Mouse (Mus musculus) kidney, adult 2 months (tissue): ENCODE measurements at regions not wholly inside any gene's neighbourhood (a gene's known extent, or its start where the extent isn't known, plus 50 kb on each side); places are given as distances from the start of the nearest gene placed in this dataset.

Experiments used
- DNase-seq: peaks from one replicate; pipeline ENCODE4 v3.0.0; 2021
- H3K27ac ChIP-seq: fragments of 200-500 bp; 2 replicates; pipeline ENCODE4 v1.5.1; 2012; ENCODE audit warnings: low read depth, low read length, control low read depth, inconsistent platforms; ENCODE audit not compliant: insufficient read depth
- H3K27me3 ChIP-seq: fragments of 200-500 bp; replicated peaks from 2 replicates; pipeline ENCODE4 v1.6.1; 2012; ENCODE audit warnings: mild to moderate bottlenecking, moderate library complexity, low read length, inconsistent platforms; ENCODE audit not compliant: control insufficient read depth, insufficient read depth
- H3K36me3 ChIP-seq: fragments of 200-500 bp; 2 replicates; pipeline ENCODE4 v1.6.1; 2012; ENCODE audit warnings: mild to moderate bottlenecking, moderate library complexity, low read length, inconsistent platforms; ENCODE audit not compliant: control insufficient read depth, insufficient read depth
- H3K4me1 ChIP-seq: fragments of 200-500 bp; 2 replicates; pipeline ENCODE4 v1.6.1; 2011; ENCODE audit warnings: low read length; ENCODE audit not compliant: control insufficient read depth, insufficient read depth
- H3K4me3 ChIP-seq: fragments of 200-500 bp; 2 replicates; pipeline ENCODE4 v1.5.1; 2011; ENCODE audit warnings: mild to moderate bottlenecking, low read depth, low read length, control low read depth; ENCODE audit not compliant: insufficient read depth
- CTCF ChIP-seq: fragments of 200-500 bp; conservative IDR thresholded peaks from 2 replicates; pipeline ENCODE4 v1.5.1; 2011; ENCODE audit warnings: low read depth, mild to moderate bottlenecking, control low read depth, low read length, moderate library complexity, mixed read lengths; ENCODE audit not compliant: insufficient read depth, insufficient read length
- POLR2A ChIP-seq: fragments of 200-500 bp; IDR thresholded peaks from one replicate; pipeline ENCODE4 v1.6.1; 2011; ENCODE audit warnings: low read depth, low read length, control low read depth
- whole genome bisulfite sequencing: fragments of 180-500 bp; shearing (Covaris S2); methylation state at CpG from one replicate; pipeline ENCODE4 v1.1.7; 2018; 5-methylcytosine and 5-hydroxymethylcytosine counted together

DNA sequence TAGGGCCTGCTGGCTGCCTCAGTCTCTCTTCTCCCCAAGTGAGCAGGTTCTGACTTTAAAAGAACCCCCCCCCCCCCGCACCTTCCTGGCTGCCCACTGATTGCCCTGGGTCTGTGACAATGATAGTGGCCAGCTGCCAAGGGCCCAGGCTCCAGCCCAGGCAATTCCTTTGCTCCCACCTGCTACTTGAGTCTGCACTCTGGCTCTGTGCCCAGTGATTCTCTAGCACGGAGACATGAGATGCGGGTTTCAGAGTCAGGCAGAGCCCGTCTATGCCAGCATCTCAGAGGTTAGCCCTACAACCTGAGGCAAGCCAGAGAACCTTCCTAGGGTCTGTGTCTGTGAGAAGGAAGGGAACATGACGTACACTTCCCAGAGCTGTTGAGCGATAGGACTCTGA is 112.2 kb downstream of the Gm525 start:
- 44% methylated on average over 6 of the region's 6 CpGs for WGBS
- Histone ChIP-seq H3K36me3 (no peaks in the 10 kb centered on the region), H3K27me3 (no peaks in the 10 kb centered on the region), H3K27ac (no peak overlapping the region), H3K4me3 (no peak overlapping the region), H3K4me1 (no peaks in the 10 kb centered on the region; the same call in 1 of the 2 replicates)
- peak; percentile 31 for DNase-seq
- TF ChIP-seq POLR2A, result no peak

DNA sequence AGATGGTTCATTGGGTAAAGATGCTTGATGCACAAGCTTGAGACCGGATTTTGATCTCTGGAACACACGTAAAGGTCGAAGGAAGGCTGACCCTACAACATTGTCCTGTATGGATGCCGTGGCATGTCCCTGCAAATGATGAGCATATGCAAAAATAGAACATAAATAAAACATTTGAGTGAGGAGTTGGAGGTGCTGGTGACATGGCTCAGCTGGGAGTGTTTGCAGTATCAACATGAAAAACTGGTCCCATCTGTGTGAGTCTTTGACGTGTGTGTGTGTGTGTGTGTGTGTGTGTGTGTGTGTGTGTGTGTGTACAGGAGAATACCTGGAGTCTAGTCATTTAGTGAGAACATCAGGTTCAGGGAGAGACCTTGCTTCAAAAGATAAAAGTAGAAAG is 107.8 kb downstream of the Gm525 start:
- WGBS, result 82% methylated on average over 5 of the region's 5 CpGs
- no peak for DNase-seq
- Histone ChIP-seq H3K4me3 (no peak overlapping the region), H3K27ac (no peak overlapping the region), H3K36me3 (no peaks in the 10 kb centered on the region), H3K27me3 (no peaks in the 10 kb centered on the region), H3K4me1 (no peaks in the 10 kb centered on the region)
- TF ChIP-seq CTCF (no peak), POLR2A (no peak)

DNA sequence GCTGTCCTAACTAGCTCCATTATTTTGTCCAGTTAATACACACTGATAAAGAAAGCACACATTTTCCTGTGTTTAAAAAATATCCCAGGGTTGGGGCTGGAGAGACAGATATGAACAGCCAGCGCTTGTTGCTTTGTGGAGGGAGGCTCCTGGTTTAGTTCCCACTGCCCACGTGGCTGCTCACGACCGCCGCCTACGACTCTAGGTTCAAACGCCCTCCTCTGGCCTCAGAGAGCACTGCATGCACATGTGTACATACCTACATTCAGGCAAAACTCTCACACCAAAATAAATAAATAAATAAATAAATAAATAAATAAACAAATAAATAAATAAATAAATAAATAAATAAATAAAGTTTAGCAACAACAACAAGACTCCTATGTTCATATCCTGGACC is 104.8 kb downstream of the Gm525 start:
- Histone ChIP-seq H3K4me1 (no peaks in the 10 kb centered on the region), H3K27ac (no peak overlapping the region), H3K4me3 (no peak overlapping the region), H3K27me3 (no peaks in the 10 kb centered on the region), H3K36me3 (no peaks in the 10 kb centered on the region)
- WGBS, result 94% methylated on average over 7 of the region's 7 CpGs
- TF ChIP-seq POLR2A (no peak), CTCF (no peak)
- no peak for DNase-seq

DNA sequence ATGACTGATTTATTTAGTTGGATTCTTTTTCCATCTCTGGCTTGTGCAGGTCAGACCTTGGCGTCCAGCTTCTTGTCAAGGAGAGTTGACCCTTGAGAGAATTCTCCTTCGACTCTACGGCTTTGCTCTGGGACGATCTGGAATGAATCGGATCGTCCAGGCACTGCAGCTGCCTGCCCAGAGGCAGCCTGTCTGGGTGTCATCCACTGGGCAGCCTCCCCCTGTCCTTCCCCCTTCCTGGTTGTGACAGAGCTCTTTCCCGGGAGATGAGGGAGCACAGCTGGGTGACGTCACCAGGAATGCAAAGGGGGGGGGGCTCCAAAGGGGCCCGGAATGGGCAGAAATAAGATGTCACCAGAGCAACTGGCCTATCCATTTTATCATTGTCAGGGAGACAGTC is 101.9 kb downstream of the Gm525 start:
- H3K36me3 ChIP-seq, result no peaks in the 10 kb centered on the region
- 2% methylated on average over 9 of the region's 9 CpGs for WGBS
- DNase-seq, result no peak
- no peak overlapping the region for H3K27ac ChIP-seq
- H3K4me1 ChIP-seq, result no peaks in the 10 kb centered on the region
- TF ChIP-seq POLR2A, result no peak
- TF ChIP-seq CTCF, result no peak
- H3K4me3 ChIP-seq, result no peak overlapping the region
- no peaks in the 10 kb centered on the region for H3K27me3 ChIP-seq

DNA sequence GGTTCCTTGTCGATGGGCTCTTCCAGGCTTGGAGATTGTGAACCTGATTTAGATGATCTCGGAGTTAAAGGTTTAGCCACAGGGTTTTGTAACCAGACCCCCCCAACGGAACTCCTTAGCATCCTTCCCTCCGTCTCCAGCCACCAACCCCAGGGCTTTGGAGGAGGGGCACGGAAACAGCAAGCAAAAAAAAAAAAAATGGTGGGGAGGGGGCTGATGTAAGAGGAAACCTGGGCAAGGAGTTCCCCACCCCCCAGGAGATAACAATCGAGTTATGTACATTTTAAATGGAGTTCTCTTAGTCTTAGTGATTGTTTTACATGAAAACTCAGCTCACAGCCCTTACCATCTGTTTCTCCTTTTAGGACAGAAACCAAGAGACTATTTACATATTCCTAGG is 101.3 kb downstream of the Gm525 start:
- no peak for TF ChIP-seq CTCF
- no peak for TF ChIP-seq POLR2A
- H3K4me1 ChIP-seq, result no peaks in the 10 kb centered on the region
- 39% methylated on average over 6 of the region's 6 CpGs for WGBS
- no peak overlapping the region for H3K4me3 ChIP-seq
- no peak overlapping the region for H3K27ac ChIP-seq
- no peak for DNase-seq
- no peaks in the 10 kb centered on the region for H3K27me3 ChIP-seq
- no peaks in the 10 kb centered on the region for H3K36me3 ChIP-seq

DNA sequence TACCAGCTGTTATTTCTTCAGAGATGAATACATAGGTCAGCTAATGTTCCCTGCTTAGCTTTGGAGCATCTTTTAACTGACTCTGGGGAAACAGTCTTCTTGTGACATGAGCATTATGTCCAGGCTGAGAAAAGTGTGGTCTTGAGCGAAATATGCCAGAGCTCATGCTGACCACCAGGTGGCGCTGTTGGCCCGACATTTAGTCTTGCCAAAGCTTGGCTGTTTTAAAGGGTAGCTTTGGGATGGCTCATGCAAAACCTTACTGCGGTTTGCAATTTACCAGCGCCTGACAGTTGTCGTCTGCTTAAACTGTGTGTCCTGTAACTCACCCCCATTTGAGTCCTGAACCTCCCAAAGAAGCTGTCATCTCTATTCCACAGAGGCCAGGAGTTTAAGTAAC is 91.6 kb downstream of the Gm525 start:
- H3K4me3 ChIP-seq, result no peak overlapping the region
- H3K36me3 ChIP-seq, result no peaks in the 10 kb centered on the region
- no peaks in the 10 kb centered on the region for H3K4me1 ChIP-seq
- no peaks in the 10 kb centered on the region for H3K27me3 ChIP-seq
- peak; percentile 95 for TF ChIP-seq CTCF
- no peak for TF ChIP-seq POLR2A
- DNase-seq, result peak; percentile 76
- WGBS, result 9% methylated on average over 6 of the region's 6 CpGs
- H3K27ac ChIP-seq, result no peak overlapping the region

DNA sequence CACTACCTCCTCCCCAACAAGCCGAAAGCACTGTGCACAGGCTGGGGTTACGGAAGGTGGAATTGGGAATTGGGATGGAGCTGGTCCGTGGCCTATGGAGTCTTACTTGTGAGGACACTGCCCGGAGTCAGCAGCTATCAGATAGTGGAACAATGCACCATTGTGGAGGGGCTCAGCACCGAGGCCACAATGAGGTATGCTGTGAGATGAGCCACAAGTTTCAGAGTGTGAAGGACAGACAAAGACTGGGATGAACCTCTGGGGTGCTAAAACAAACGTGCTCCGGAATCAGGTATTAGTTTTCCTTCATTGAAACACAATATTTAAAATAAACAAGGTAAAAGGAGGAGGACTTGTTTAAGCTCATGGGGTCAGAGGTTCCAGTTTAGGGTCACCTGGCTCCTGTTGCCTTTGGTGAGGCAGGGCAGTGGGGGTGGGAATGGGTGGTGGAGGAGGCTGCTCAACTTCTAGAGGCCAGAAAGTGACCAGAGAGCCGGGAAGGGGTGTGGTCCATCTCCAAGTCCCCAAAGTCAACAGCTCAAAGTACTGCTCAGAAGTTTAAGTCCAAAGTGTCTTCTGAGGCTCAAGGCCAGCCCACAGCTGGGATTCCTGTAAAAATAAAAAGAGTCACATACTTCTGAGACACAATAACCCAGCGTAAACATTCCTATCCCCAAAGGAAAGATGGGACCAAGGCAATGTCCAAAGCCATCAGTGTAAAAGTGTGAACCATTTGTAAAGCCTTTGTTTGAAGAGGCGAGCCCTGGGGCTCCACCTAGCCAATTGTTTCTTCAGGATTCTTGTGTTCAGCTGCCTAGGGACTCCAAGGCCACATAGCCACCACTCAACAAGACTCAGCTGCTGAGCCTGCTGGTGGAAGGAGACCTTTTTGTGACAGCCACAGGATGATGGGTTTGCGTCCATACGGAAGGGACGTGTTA is 80.1 kb downstream of the Gm525 start:
- no peaks in the 10 kb centered on the region for H3K36me3 ChIP-seq
- no peak overlapping the region for H3K27ac ChIP-seq
- 65% methylated on average over 13 of the region's 13 CpGs for WGBS
- TF ChIP-seq CTCF, result no peak
- no peak for TF ChIP-seq POLR2A
- no peak overlapping the region for H3K4me3 ChIP-seq
- H3K27me3 ChIP-seq, result no peaks in the 10 kb centered on the region
- DNase-seq, result no peak
- no peaks in the 10 kb centered on the region for H3K4me1 ChIP-seq
